Mouse (Mus musculus) retina, adult 2 months (tissue): ENCODE results near the gene Zswim1.
"Not testable (repeated sequence)": the region's sequence is repeated elsewhere in the genome, so short reads cannot be mapped to it uniquely, and the experiment has no call there.

ENCODE experiments used
- DNase-seq: peaks from one replicate; pipeline ENCODE4 v3.0.0-alpha.2; 2012; ENCODE audit warnings: low read depth, low spot score

Zswim1 gene

GRCm38 (mm10) chr2:164827146-164827850 lies 4.8 kb downstream of the Zswim1 start:
- no peak for DNase-seq

- DNase-seq = no peak
Measured at GRCm38 (mm10) chr2:164828437-164828836, 6.0 kb downstream of the Zswim1 start, which contains the start of gene Spata25. Gene Spata25, minus strand, starts transcription at chr2:164828537.

DNA sequence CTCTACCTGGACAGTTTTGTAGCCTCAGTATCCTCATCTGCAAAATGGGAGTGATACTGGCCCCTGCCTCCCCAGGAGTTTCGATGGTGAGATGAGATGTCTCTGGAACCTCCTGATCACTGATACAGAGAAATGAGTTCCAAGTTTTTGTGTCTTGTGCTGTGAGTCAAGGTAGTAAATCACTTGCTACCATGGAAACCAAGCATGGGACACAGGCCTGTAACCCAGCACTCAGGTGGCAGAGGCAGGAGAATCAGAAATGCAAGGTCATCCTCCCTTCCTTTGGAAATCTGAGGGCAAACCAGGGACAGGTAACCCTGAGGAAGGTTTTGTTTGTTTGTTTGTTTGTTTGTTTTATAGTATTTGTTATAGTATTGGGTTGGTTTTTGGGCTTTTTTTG lies 6.6 kb downstream of the Zswim1 start:
- no peak for DNase-seq

GRCm38 (mm10) chr2:164831029-164831428 lies 8.5 kb downstream of the Zswim1 start:
- DNase-seq = no peak

DNA sequence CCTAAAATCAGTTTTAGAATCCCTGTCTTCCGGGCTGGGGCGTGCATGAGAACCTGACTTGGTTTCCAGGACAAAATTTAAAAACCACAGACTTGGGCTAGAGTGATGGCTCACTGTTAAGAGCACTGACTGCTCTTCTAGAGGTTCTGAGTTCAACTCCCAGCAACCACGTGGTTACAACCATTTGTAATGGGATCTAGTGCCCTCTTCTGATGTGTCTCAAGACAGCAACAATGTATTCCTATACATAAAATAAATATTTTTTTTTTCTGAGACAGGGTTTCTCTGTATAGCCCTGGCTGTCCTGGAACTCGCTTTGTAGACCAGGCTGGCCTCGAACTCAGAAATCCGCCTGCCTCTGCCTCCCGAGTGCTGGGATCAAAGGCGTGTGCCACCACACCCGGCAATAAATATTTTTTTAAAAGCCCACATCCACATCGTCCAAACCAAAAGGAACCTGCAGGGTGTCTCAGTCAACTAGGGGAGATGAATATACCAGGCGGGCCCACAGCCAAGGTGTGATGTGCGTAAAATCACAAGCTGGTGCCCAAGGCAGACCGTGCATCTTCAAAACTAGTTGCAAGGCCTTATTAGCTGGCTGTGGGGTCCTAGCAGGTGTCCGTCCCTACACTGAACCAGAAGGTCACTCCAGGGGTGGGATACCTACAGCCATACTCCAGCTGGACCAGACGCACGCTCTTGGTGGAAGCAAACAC lies 9.7 kb downstream of the Zswim1 start:
- no peak for DNase-seq

DNA sequence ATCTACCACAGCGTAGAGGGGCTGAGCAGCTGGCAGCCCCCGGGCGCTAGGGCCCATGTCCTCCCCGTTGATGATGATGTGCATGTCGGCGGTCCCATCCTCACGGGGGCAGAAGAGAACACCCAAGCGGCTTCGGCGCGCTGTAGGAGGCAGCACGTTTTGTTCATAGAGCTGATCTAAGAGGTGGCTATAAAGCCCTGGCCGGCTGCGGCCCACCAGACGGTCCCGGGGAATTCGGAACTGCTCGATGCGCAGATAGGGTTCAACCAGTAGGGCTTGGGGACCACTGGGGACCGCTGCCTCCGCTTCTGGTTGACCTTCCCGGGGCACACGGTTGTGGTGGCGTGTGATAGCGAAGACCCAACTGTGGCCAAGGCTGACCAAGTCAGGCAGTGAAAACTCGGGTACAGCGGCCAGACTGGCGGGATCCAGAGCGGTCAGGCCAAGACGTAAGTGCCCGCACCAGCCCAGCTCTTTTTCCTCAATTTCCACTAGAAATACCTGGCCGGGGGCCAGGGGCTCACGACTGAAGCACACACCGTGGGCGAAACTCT lies 10.3 kb downstream of the Zswim1 start, which contains the start of gene Ctsa:
TSS of gene Ctsa (plus strand) at position 126 of the 554 bp plus-strand sequence.
- peak; percentile 43 for DNase-seq

DNA sequence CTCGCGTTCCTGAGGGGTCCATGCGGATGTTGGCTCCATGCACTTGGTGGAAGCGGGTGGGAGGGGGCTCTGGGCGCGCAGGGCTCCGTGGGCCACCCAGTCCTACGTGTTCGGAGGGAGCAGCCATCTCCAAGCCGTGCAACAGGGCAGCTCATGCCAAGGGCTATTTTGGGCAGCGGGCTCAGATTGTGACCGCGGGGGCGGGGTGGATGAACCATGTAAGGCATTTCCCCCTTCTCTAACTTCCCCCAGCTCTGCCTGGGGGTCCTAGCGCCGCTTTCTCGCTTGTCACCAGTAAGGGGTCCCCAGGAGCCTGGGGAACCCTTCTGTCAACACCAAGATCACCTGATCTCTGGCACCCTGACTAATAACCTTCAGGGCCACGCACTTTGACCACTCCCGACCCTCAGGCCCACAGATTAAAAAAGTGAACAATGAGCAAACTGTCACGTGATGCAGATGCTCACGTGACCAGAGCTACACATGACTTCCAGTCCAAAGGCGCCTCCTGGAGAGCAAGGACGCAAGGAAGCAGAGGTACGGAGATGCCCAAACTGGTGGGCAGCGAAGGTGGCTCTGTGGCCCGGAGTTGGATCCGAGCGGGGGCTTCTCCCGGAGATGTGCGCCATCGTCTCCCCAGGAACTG lies 11.0 kb downstream of the Zswim1 start, which contains the start of gene Neurl2:
TSS of gene Neurl2 (minus strand) at position 143 of the 646 bp plus-strand sequence.
- DNase-seq = peak; percentile 92

DNA sequence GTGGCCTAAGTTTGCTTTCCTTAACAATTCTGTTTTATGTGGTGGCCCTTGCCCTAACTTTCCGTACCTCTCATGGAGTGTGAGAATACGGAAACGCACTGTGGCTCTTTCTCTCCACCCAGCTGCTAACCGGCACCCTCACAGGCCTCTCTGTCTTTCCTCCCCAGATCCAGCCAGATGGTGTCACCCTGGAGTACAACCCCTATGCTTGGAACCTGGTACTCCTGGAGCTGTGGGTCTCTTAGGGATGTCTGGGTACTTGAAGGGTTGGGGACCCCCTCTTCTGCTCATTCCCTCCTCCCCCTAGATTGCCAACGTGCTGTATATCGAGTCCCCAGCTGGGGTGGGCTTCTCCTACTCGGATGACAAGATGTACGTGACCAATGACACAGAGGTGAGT lies 12.0 kb downstream of the Zswim1 start:
- DNase-seq = no peak

DNA sequence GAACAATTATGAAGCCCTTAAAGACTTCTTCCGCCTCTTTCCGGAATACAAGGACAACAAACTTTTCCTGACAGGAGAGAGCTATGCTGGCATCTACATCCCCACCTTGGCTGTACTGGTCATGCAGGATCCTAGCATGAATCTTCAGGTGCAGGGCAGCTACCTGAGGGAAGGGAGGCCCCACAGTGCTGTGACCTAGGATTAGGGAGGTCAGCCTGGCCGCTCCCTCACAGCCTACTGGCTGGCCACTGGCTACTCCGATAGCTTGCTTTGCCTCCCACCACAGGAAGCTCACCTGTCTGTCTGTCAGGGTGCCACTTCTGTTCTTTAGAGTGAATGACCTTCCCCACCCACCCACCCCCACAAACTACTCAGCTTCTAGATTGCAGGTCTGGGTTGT lies 12.7 kb downstream of the Zswim1 start:
- no peak for DNase-seq

- DNase-seq = no peak
Measured at GRCm38 (mm10) chr2:164845782-164846181, 23.3 kb downstream of the Zswim1 start.

- no peak for DNase-seq
Measured at GRCm38 (mm10) chr2:164850061-164850460, 27.6 kb downstream of the Zswim1 start.

GRCm38 (mm10) chr2:164855572-164855971 lies 33.1 kb downstream of the Zswim1 start:
- not testable (repeated sequence) for DNase-seq

- DNase-seq = no peak
Measured at GRCm38 (mm10) chr2:164856309-164857100, 34.0 kb downstream of the Zswim1 start.

- no peak for DNase-seq
Measured at GRCm38 (mm10) chr2:164857101-164857821, 34.8 kb downstream of the Zswim1 start, which contains the start of gene Pltp. Gene Pltp, minus strand, starts transcription at chr2:164857711.

DNA sequence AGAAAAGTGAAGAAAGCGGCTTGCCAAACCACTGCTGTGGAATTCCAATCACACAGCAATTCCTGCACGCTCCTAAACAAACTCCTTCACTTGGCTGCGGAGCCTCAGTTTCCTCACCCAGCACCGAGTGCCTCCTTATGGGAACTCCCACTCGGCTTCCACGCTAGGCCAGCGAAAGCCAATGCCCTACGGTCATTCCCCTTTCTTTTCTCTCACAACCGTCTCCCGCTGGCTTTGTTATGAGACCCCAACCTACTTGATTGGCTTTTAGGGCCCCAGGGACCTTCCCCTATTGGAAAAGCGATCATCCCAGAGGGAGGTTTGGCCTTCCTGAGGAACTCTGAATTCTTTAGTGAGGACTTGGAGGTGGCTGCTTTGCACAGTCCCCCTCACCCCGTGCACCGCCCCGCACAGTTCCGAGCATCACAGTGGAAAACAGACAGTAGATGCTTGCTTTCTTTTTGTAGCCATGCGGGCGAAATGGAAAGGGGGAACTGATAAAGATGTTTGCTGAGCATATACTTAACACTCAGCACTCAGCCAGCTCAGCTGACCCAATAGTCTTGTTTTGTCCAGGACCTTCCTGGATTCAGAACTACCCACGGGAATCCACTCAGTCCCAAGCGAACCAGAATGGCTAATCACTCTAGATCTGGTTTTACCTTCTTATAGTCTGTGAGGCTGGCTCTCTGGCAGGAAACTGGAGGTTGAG lies 35.5 kb downstream of the Zswim1 start:
- DNase-seq = no peak

DNA sequence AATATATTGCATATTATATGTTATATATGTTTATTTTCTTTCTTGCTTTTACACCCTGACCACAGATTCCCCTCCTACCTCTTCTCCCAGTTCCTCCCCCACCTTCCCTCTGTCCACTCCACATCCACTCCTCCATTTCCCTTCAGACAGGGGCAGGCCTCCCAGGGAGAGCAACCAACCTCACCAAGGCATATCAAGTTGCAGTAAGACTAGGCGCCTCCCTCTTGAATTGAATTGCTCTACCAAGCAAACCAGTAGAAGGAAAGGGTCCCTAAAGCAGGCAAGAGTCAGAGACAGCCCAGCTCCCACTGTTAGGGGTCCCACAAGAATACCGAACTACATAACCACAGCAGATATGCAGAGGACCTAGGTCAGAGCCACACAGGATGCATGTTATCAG lies 36.7 kb downstream of the Zswim1 start:
- DNase-seq = no peak

DNA sequence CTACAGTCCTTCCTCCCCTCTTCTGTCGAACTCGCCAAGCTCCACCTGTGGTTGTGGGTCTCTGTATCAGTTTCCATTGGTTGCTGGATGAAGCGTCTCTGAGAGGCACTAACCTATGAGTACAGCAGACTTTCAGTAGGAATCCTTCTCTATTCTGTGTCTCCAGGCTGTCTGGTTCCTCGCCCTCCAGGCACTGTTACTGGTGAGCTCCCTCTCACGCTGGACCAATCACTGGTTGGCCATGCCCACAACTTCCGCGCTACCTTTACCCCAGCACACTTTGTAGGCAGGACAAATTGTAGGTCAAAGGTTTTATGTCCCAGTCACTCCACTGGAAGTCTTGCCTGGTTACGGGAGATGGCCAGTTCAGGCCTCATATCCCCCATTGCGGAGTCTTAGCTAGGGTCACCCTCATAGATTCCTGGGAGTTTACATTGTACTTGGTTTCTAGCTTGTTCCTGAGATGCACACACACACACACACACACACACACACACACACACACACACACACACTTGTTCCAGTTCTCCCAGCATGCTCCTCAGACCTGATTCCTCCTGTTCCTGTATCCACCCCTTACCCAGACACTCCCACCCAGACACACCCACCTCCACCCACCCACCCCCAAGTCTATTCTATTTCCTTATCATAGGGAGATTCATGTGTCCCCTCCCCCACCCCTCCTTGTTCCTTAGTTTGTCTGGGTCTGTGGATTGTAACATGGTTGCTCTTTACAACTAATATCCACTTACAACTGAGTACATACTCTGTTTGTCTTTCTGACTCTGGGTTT lies 37.4 kb downstream of the Zswim1 start:
- no peak for DNase-seq

DNA sequence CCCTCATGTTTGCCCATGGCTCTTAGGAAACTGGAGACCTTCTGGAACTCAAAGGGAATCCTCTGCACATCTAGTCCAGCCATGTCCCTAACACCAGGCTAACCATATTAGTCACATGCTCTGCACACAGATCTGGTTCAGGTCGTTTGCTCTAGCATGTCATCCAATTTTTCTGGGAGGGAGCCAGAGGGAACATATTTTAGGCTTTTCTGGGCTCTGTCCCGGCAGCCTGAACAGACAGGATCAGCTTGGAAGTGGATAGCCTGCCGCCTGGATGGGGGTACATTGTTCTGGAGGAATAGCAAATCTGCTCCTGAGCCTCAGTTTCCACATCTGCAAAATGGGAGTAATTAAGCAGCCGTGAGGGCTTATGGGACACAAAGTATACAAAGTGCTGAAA lies 38.6 kb downstream of the Zswim1 start:
- DNase-seq = no peak
